Mouse (Mus musculus) CD4-positive, CD25-positive, alpha-beta regulatory T cell, adult 2 months (primary cell): ENCODE data around the gene Gm19345.

ENCODE experiments used
- DNase-seq: peaks from one replicate; pipeline ENCODE4 v3.0.0-alpha.2; 2012; ENCODE audit warnings: low read depth, low spot score

The Gm19345 gene

DNA sequence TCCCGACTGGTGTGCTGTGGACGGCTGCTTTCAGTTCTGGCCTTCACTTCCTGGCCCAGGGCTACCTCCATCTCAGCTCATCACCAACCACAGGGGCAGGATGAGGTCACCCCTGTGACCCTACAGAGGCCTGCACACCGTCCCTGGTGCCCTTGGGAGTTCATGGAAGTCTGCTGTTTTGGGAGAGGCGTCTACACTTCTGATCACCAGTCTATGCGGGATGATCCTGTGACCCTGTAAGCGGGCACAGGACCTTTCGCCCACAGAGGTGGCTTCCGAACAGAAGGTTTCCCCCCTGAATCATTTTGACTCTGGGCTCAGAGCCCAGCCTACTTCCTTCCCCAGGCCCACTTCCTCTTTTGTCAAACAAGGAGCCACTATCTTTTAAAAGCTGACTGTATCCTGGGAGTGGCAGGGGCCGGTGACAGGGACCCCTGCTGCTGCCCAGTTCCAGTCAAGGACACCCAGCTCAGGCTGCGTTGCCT is 19.4 kb downstream of the Gm19345 start:
- peak; percentile 39 for DNase-seq

DNA sequence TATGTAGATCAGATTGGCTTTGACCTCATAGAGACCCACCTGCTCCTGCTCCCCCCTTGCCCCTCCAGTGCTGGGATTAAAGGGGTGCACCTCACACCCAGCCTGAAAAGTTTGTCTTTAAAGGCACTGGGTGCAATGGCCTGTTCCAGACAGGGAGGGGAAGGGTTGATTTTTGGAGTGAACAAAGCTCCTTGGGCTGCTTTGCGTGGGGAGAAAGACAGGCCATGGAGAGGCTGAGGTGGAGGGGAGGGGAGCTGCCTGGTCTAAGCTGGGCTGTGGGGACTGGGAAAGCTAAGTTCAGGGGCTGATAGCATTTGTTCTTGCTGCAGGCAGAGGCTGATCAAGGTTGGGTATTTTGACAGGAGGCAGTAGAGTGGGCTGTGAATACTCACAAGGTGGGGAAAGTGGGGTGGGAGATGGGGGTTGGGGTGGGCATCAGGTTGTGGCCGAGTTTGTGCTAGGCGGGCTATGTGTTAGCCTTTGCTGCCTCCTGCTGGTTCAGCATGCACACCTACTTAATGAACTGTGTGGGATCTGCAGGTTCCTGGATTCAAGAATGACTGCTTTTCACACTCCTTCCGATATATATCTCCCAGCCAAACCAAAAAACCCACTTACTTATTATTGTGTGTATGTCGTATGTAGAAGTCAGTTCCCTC is 20.3 kb downstream of the Gm19345 start:
- DNase-seq = peak; percentile 74

DNA sequence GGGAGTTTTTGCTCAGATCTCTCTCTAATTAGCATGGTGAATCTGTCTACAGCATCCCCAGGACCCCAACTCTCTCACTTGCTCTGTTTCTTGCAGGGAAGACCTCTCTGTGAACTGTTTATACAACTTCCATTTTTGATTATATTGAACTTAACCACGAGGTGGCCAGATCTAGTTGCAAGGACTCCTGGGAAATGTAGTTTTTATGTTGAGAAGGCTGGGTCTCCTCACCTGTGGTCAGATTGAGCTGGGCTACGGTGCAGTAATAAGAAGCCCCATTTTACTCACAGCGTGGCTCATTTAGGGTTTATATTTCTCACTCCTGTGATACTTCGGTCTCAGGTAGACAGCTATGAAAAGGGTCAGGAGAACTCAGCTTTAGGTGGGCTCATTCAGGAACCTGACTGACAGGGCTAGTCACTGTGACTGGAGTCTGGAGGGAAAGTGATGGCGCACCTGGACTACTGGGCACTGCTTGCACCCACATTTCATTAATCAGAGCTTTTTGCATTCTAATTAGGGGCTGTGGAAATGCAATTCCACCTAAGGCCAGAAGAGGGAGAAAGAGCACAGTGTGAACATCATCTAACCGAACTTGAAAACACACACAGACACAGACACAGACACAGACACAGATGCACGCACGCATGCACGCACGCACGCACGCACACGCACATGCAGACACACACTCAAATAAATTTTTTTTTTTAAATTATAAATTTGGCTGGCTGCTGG is 24.3 kb downstream of the Gm19345 start:
- DNase-seq = peak; percentile 81

DNA sequence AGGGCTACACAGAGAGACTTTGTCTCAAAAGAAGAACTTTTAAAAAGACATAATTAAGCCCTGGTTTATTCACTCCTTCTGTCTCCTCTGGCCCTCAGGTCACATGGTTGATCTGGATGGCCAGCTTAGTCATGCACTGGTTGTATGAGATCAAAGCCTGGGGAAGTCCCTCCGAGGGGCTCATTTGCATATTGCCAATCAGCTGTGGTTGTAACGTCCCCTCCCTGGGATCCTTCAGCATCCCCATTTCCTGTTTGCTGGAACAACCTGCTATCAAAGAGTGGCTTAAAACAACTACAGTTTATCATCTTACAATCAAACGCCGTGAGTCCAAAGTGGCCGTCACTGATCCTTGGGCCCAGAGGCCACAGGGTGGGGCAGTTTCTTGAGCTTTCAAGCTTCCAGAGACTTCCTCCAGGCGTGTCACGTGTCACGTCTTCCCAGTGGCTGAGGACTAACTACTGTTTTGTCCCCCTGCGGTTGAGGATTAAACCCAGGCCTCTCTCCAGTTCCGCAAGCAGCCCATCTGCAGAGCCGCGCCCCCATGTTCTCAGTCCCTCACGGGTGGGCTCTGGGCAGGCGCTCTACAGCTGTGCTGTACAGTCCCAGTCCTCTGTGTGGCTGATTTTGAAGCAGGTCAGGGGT is 25.1 kb downstream of the Gm19345 start:
- peak; percentile 63 for DNase-seq

DNA sequence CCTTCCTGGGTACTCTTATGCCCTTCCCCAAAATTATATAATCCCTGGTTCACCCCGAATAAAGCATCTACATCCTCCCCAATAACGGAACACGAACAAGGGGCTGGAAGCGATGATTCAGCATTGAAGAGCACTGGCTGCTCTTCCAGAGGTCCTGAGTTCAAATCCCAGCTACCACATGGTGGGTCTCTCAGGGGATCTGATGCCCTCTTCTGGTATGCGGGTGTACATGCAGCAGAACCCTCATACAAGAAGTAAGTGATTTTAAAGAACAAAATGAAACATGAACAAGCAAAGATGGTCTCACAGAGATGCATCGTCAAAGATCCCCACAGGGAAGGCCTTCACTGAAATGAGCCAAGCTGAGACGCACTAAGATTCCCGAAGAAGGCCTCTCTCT is 29.0 kb downstream of the Gm19345 start:
- peak; percentile 22 for DNase-seq

DNA sequence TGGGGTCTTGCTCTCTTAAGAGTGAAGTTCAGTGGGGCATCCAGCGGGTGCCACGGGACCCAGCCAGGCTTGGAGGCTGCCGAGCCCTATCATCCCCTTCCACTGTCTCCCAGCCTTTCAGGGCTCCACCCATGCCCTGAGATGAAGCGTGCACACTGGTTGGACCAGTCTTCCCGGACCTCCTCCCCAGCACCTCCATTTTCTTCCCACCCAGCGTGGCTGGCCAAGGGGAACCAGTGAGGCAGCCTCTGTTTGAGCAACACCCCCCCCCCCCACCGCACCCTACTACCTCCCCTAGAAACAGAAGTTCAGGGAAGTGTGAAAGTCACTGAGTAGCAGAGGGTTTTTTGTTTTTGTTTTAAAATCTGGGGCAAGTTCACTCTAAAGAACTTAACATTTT is 36.0 kb downstream of the Gm19345 start, which contains the start of gene Ceacam19:
Gene Ceacam19 (minus strand): TSS at position 117 of the 400 bp plus-strand sequence.
- DNase-seq = no peak

DNA sequence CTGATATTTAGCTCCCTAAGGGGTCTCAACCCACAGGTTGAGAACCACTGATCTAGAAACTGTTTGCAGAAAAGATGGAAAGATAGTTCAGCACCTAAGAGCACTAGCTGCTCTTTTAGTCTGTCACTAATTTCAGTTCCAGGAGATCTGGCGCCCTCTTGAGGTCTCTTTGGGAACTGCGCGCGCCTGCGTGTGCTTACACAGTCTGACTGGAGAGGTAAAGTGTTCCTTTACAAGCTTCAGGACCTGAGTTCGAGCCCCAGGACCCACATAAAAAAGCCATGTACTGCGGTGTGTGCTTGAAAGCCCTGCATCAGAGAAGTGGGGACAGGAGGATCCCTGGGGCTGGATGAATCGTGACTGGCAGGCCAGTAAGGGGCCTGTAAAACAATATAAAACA is 38.1 kb downstream of the Gm19345 start:
- DNase-seq = peak; percentile 79
